Mouse (Mus musculus): ENCODE measurements around the gene Slc35e2. TPM values are rescaled to one million over a fixed set of nuclear protein-coding genes. Genes with fewer than 3 reads are reported as not detected.

Slc35e2 gene
- polyA plus RNA-seq (2014; fragmentation: Illumina TruSeq; extraction: RNeasy Lipid Tissue Mini Kit (QIAGEN cat#74804); ENCODE audit: low read depth, low replicate concordance): 12.6 TPM

DNA sequence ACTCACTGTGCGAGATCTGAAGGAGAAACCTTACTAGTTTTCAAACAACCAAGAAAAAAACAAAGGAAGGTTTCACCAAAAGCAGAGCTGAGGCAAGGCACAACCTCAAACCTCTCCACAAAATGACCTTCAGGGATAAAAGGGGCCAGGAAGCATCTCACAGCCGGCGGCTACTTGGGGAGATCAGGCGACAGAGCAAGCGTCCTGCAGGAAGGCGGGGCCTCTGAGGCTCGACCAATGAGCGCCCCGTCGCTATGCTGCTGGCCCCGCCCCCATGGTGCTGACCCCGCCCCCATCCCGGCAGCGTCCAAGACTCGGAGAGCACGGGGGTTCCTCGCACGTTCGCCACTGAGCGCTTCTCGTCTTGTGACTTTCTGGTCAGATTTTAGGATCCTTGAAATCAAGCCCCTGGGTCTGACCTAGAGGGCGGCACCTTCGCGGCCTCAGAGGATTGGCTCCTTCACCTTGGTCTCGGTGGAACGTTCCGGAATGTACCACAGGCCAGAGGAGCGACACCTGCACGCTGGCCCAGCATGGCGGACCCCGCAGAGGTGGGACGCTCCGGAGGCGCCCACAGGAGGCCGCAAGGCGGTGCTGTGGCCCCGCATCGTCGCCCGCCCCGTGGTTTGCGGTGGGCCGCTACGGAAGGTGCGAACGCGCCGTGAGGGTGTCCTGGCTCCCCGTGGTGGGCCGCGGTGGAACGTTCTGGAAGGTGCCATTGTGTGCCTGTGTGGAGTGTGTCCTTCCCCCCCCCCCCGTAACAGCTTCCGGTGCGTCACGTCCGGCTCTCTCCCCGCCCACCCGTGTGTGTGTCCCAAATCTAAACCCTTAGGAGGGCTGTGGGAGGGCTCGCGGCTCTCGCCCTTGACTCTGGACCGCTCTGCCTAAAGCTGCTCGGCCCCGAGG lies at the start of gene Slc35e2:
Gene Slc35e2 (plus strand): TSS at position 326 of the 906 bp plus-strand sequence.

DNA sequence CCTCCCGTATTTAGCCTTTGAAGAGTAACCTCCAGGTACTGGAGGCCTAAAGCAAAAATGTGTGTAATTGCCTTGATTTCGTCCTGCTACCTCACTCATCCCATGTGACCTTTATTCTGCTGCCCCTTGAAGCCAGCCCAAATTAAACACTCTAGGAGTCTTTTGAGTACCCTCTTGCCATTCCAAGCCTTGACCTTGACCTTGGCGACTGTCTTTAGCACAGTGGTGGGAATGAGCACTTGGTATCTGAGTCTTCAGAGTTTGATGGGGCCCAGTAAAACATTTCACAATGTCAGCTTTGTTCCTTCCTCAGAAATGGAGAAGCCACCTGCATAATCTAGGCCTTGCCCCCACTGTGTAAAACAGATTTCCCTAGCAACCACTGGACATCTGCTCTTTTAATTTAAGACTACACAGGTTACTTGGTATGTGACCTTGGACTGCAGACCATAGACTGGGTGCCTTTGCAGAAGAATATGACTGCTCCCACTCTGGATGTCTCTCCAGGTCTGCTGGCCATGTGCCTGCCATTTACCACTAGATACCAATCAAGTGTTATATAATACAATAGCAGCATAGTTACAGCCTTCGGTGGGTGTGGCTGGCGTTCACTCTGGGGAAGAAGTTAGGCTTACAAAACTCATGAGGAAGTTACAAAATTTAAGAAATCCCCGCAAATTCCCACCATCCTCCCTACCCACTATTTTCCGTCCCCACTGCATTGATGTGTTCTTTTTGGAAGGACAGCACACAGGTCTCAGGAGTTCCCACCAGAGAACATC lies 39.4 kb upstream of the Slc35e2 start, which contains the start of gene Nadk:
Gene Nadk (plus strand): TSS at position 718 of the 782 bp plus-strand sequence.

DNA sequence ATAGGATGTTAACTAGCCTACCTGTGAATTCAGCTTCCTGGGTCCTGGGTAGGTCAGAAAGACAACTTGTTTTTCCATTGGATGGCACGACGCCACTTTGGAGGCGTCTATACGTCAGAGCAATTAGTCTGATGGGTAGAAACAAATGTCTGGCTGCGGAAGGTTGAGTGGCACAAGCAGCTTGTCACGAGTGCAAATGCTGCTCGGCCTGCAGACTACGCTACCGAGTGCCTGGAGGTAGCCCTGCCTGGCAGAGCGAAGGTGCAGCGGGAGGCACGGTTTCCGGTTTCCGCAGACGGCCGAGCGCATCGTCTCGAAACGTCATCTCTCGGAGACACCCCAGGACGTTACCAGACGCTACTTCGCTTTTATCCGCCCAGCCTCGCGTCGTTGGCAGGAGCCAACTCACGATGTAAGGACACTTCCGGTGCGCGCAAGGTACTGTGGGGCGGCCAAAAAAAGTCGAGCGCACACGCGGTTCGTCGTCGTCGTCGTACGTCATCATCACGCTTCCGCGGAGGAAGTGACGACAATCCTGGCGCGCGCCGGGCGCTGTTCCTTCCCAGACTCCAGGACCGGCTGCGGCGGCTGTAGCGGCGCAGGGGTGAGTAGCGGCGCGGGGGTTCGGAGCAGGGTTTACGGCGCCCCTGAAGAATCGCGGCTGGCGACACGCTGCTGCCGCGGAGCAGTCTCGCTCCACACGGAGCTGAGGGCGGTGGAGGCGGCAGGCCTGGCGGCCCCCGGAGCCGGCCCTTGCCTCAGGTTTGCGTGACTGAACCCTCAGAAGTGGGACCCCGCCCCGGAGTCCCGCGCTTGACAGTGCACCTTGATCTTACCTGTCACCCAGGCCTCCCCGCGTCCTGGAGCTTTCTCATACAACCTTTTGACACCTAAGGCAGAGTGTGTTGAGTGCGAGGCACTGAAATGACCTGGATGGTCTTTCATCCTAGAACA lies 23.4 kb downstream of the Slc35e2 start, which contains the start of gene Cdk11b:
Gene Cdk11b (plus strand): TSS at position 517 of the 954 bp plus-strand sequence.

DNA sequence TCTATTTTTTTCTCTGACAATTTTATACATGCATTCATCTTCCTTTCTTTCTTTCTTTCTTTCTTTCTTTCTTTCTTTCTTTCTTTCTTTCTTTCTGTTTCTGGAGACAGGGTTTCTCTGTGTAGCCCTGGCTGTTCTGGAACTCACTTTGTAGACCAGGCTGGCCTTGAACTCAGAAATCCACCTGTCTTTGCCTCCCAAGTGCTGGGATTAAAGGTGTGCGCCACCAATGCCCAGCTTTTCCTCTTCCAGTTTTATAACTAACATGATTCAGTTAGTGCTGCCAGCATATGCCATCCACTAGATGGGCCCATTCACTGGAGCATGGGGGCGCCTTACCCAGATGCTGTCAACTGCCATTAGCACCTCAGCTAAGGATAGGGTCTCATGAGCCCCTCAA lies 44.1 kb downstream of the Slc35e2 start, which contains the start of gene Gm10563:
Gene Gm10563 (minus strand): TSS at position 101 of the 400 bp plus-strand sequence.

DNA sequence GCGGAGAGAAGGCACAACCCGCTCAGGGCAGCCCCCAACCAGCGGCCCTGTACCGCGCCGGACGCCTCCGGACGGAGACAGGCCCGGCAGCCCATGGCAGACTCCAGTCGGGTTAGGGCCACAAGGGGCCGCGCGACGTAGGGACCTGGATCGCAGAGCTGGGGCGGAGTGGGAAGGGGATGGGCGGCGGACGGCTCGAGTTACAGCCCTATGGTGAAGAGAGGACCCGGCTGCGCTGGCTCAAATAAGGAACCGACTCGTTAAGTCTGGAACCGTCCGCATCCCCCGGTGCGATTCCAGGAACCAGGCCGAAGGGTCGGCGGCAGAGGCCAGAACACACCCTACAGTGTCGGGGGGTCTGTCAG lies 51.9 kb downstream of the Slc35e2 start, which contains the start of gene Mmp23:
Gene Mmp23 (minus strand): TSS at position 299 of the 365 bp plus-strand sequence.

DNA sequence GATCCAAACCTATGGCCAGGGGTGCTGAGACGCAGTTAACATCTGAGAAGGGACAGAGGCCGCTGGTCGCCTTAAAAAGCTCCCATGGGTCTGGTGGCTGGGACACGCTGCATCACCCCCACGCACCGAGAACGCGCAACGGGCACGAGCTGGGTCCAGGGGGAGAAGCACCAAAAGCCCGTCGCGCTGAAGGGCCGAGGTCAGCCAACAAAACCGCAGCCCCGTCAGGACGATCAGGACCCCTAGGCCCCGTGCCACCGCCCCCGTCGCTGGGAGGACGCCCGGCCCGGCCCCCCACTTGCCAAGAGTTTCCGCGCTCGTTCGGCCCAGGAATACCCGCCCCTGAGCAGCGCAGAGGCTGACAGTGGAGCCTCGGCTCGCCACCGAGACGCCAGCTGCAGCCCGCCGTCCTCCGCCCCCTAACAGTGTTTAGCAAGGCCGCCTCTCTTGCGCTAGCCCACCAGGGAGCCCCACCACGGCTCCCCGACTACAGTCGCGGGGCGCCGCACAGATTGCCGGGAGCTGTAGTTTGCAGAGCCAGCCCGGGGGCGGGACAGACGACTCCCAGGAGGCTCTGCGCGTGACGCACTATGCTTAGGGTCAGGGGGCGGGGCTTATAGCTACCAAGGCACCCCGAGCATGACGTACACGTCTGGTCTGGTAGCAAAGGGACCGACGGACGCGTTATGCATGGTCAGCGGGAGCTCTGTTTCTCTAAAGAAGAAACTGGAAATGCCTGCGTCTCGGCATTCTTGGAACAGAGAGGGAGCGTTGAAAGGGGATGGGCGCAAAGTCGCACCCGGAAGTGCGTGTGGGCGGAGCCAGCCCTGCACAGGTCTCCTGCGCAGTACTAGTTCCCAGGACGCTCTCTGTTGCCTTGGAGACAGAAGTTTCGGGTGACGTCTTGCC lies 67.7 kb downstream of the Slc35e2 start, which contains the start of gene Mib2:
Gene Mib2 (minus strand): TSS at position 510 of the 909 bp plus-strand sequence.

Other genes with a start within 250 kb of the Slc35e2 start
- 15.4 TPM for gene Prkcz, start 240.1 kb upstream of the Slc35e2 start, polyA plus RNA-seq (2014; fragmentation: Illumina TruSeq; extraction: RNeasy Lipid Tissue Mini Kit (QIAGEN cat#74804); ENCODE audit: low read depth, low replicate concordance)
- gene Gabrd, start 203.3 kb upstream of the Slc35e2 start, polyA plus RNA-seq (2014; fragmentation: Illumina TruSeq; extraction: RNeasy Lipid Tissue Mini Kit (QIAGEN cat#74804); ENCODE audit: low read depth, low replicate concordance): not detected
- gene Cfap74, start 192.2 kb upstream of the Slc35e2 start, polyA plus RNA-seq (2014; fragmentation: Illumina TruSeq; extraction: RNeasy Lipid Tissue Mini Kit (QIAGEN cat#74804); ENCODE audit: low read depth, low replicate concordance): 0.66 TPM
- gene Tmem52, start 132.3 kb upstream of the Slc35e2 start, polyA plus RNA-seq (2014; fragmentation: Illumina TruSeq; extraction: RNeasy Lipid Tissue Mini Kit (QIAGEN cat#74804); ENCODE audit: low read depth, low replicate concordance): not detected
- 249 TPM for gene Gnb1, start 110.1 kb upstream of the Slc35e2 start, polyA plus RNA-seq (2014; fragmentation: Illumina TruSeq; extraction: RNeasy Lipid Tissue Mini Kit (QIAGEN cat#74804); ENCODE audit: low read depth, low replicate concordance)
- gene Nadk, start 39.0 kb upstream of the Slc35e2 start, polyA plus RNA-seq (2014; fragmentation: Illumina TruSeq; extraction: RNeasy Lipid Tissue Mini Kit (QIAGEN cat#74804); ENCODE audit: low read depth, low replicate concordance): 60.5 TPM
- gene Cdk11b, start 23.4 kb downstream of the Slc35e2 start, polyA plus RNA-seq (2014; fragmentation: Illumina TruSeq; extraction: RNeasy Lipid Tissue Mini Kit (QIAGEN cat#74804); ENCODE audit: low read depth, low replicate concordance): 70.4 TPM
- gene Gm10563, start 44.0 kb downstream of the Slc35e2 start, polyA plus RNA-seq (2014; fragmentation: Illumina TruSeq; extraction: RNeasy Lipid Tissue Mini Kit (QIAGEN cat#74804); ENCODE audit: low read depth, low replicate concordance): not detected
- gene Mmp23, start 52.0 kb downstream of the Slc35e2 start, polyA plus RNA-seq (2014; fragmentation: Illumina TruSeq; extraction: RNeasy Lipid Tissue Mini Kit (QIAGEN cat#74804); ENCODE audit: low read depth, low replicate concordance): 0.54 TPM
- gene Mib2, start 67.8 kb downstream of the Slc35e2 start, polyA plus RNA-seq (2014; fragmentation: Illumina TruSeq; extraction: RNeasy Lipid Tissue Mini Kit (QIAGEN cat#74804); ENCODE audit: low read depth, low replicate concordance): 1.3 TPM
- gene Fndc10, start 92.9 kb downstream of the Slc35e2 start, polyA plus RNA-seq (2014; fragmentation: Illumina TruSeq; extraction: RNeasy Lipid Tissue Mini Kit (QIAGEN cat#74804); ENCODE audit: low read depth, low replicate concordance): not detected
- 110 TPM for gene Ssu72, start 103.4 kb downstream of the Slc35e2 start, polyA plus RNA-seq (2014; fragmentation: Illumina TruSeq; extraction: RNeasy Lipid Tissue Mini Kit (QIAGEN cat#74804); ENCODE audit: low read depth, low replicate concordance)
- gene Tmem240, start 133.4 kb downstream of the Slc35e2 start, polyA plus RNA-seq (2014; fragmentation: Illumina TruSeq; extraction: RNeasy Lipid Tissue Mini Kit (QIAGEN cat#74804); ENCODE audit: low read depth, low replicate concordance): not detected
- gene Atad3a, start 159.7 kb downstream of the Slc35e2 start, polyA plus RNA-seq (2014; fragmentation: Illumina TruSeq; extraction: RNeasy Lipid Tissue Mini Kit (QIAGEN cat#74804); ENCODE audit: low read depth, low replicate concordance): 5.1 TPM
- 0.63 TPM for gene Vwa1, start 173.3 kb downstream of the Slc35e2 start, polyA plus RNA-seq (2014; fragmentation: Illumina TruSeq; extraction: RNeasy Lipid Tissue Mini Kit (QIAGEN cat#74804); ENCODE audit: low read depth, low replicate concordance)
- gene Tmem88b, start 184.5 kb downstream of the Slc35e2 start, polyA plus RNA-seq (2014; fragmentation: Illumina TruSeq; extraction: RNeasy Lipid Tissue Mini Kit (QIAGEN cat#74804); ENCODE audit: low read depth, low replicate concordance): 0.98 TPM
- gene Ankrd65, start 189.0 kb downstream of the Slc35e2 start, polyA plus RNA-seq (2014; fragmentation: Illumina TruSeq; extraction: RNeasy Lipid Tissue Mini Kit (QIAGEN cat#74804); ENCODE audit: low read depth, low replicate concordance): not detected
- gene Mrpl20, start 201.5 kb downstream of the Slc35e2 start, polyA plus RNA-seq (2014; fragmentation: Illumina TruSeq; extraction: RNeasy Lipid Tissue Mini Kit (QIAGEN cat#74804); ENCODE audit: low read depth, low replicate concordance): 39.1 TPM
- gene Ccnl2, start 211.1 kb downstream of the Slc35e2 start, polyA plus RNA-seq (2014; fragmentation: Illumina TruSeq; extraction: RNeasy Lipid Tissue Mini Kit (QIAGEN cat#74804); ENCODE audit: low read depth, low replicate concordance): 177 TPM
- gene Aurkaip1, start 229.9 kb downstream of the Slc35e2 start, polyA plus RNA-seq (2014; fragmentation: Illumina TruSeq; extraction: RNeasy Lipid Tissue Mini Kit (QIAGEN cat#74804); ENCODE audit: low read depth, low replicate concordance): 4.8 TPM
- 52.4 TPM for gene Mxra8, start 238.3 kb downstream of the Slc35e2 start, polyA plus RNA-seq (2014; fragmentation: Illumina TruSeq; extraction: RNeasy Lipid Tissue Mini Kit (QIAGEN cat#74804); ENCODE audit: low read depth, low replicate concordance)
- 1.5 TPM for gene Dvl1, start 246.0 kb downstream of the Slc35e2 start, polyA plus RNA-seq (2014; fragmentation: Illumina TruSeq; extraction: RNeasy Lipid Tissue Mini Kit (QIAGEN cat#74804); ENCODE audit: low read depth, low replicate concordance)